Mouse (Mus musculus) small intestine, adult 2 months (tissue): ENCODE measurements around the gene Dock4. TPM values are rescaled to one million over a fixed set of nuclear protein-coding genes. Genes with fewer than 3 reads are reported as not detected.

ENCODE experiments used
- H3K27ac ChIP-seq: fragments of 200-500 bp; 2 replicates; pipeline ENCODE4 v1.5.1; 2012; ENCODE audit warnings: low read depth, low read length, control low read depth, inconsistent platforms; ENCODE audit not compliant: insufficient read depth
- H3K27me3 ChIP-seq: fragments of 200-500 bp; 2 replicates; pipeline ENCODE4 v1.6.1; 2012; ENCODE audit warnings: mild to moderate bottlenecking, moderate library complexity, low read length, inconsistent platforms; ENCODE audit not compliant: control insufficient read depth, insufficient read depth
- H3K36me3 ChIP-seq: fragments of 200-500 bp; 2 replicates; pipeline ENCODE4 v1.6.1; 2012; ENCODE audit warnings: mild to moderate bottlenecking, low read length, control low read depth, inconsistent platforms; ENCODE audit not compliant: control insufficient read depth, insufficient read depth
- H3K4me1 ChIP-seq: fragments of 200-500 bp; 2 replicates; pipeline ENCODE4 v1.6.1; 2012; ENCODE audit warnings: low read length, inconsistent platforms, mixed read lengths; ENCODE audit not compliant: control insufficient read depth, insufficient read depth, insufficient read length
- H3K4me3 ChIP-seq: fragments of 200-500 bp; 2 replicates; pipeline ENCODE4 v1.5.1; 2012; ENCODE audit warnings: low read depth, mild to moderate bottlenecking, control low read depth, inconsistent platforms, low read length, moderate library complexity
- CTCF ChIP-seq: fragments of 200-500 bp; IDR thresholded peaks from 2 replicates; pipeline ENCODE4 v1.5.1; 2012; ENCODE audit warnings: low read depth, mild to moderate bottlenecking, control low read depth, inconsistent platforms, low read length, moderate library complexity, mixed read lengths; ENCODE audit not compliant: insufficient replicate concordance, insufficient read length; ENCODE audit errors: extremely low read depth
- POLR2A ChIP-seq: fragments of 200-500 bp; IDR thresholded peaks from 2 replicates; pipeline ENCODE4 v1.6.1; 2012; ENCODE audit warnings: low read depth, mild to moderate bottlenecking, control low read depth, inconsistent platforms, low read length, moderate library complexity
- WGBS: fragments of 180-500 bp; shearing (Covaris S2); methylation state at CpG from one replicate; pipeline ENCODE4 v1.1.7; 2018; 5-methylcytosine and 5-hydroxymethylcytosine counted together
- polyA plus RNA-seq: library from polyadenylated mRNA; depleted of rRNA; stranded (reverse); fragments of >200 nt; gene quantifications from 2 replicates; pipeline ENCODE4 v1.2.3, GENCODE M21; 2012

Gene Dock4
- polyA plus RNA-seq, 1 experiment, result 0.94 TPM

GRCm38 (mm10) chr12:40704296-40704695, 258.5 kb downstream of the Dock4 start:
- H3K27ac ChIP-seq, result no peak overlapping the region
- H3K4me1 ChIP-seq, result no peaks in the 10 kb centered on the region
- no peak for TF ChIP-seq POLR2A
- no peak for TF ChIP-seq CTCF
- no peaks in the 10 kb centered on the region for H3K36me3 ChIP-seq
- WGBS, result 75% methylated on average over 5 of the region's 5 CpGs
- H3K27me3 ChIP-seq, result no peaks in the 10 kb centered on the region
- H3K4me3 ChIP-seq, result no peak overlapping the region

- no peaks in the 10 kb centered on the region for H3K36me3 ChIP-seq
- H3K4me1 ChIP-seq, result no peaks in the 10 kb centered on the region
- TF ChIP-seq CTCF (no peak), POLR2A (no peak)
- no peak overlapping the region for H3K4me3 ChIP-seq
- WGBS, result 81% methylated on average over 1 of the region's 1 CpGs
- H3K27ac ChIP-seq, result no peak overlapping the region
- no peaks in the 10 kb centered on the region for H3K27me3 ChIP-seq
These were observed 261.4 kb downstream of the Dock4 start for GRCm38 (mm10) chr12:40707108-40707507.

- Histone ChIP-seq H3K27ac (no peak overlapping the region), H3K36me3 (no peaks in the 10 kb centered on the region), H3K4me3 (no peak overlapping the region), H3K4me1 (no peaks in the 10 kb centered on the region), H3K27me3 (no peaks in the 10 kb centered on the region)
- TF ChIP-seq CTCF (no peak), POLR2A (no peak)
- WGBS, result 81% methylated on average over 2 of the region's 2 CpGs
These were observed 263.3 kb downstream of the Dock4 start for GRCm38 (mm10) chr12:40709094-40709493.

- no peak overlapping the region for H3K27ac ChIP-seq
- TF ChIP-seq POLR2A, result no peak
- no peak for TF ChIP-seq CTCF
- H3K36me3 ChIP-seq, result no peaks in the 10 kb centered on the region
- no peaks in the 10 kb centered on the region for H3K4me1 ChIP-seq
- no peak overlapping the region for H3K4me3 ChIP-seq
- WGBS, result 88% methylated on average over 3 of the region's 3 CpGs
- H3K27me3 ChIP-seq, result no peaks in the 10 kb centered on the region
These were observed 266.5 kb downstream of the Dock4 start for GRCm38 (mm10) chr12:40712235-40712634.

- H3K36me3 ChIP-seq, result no peaks in the 10 kb centered on the region
- TF ChIP-seq CTCF (no peak), POLR2A (no peak)
- no peak overlapping the region for H3K4me3 ChIP-seq
- no peak overlapping the region for H3K27ac ChIP-seq
- H3K27me3 ChIP-seq, result no peaks in the 10 kb centered on the region
- 70% methylated on average over 5 of the region's 5 CpGs for WGBS
- H3K4me1 ChIP-seq, result no peaks in the 10 kb centered on the region
These were observed 268.5 kb downstream of the Dock4 start for GRCm38 (mm10) chr12:40714288-40714687.

GRCm38 (mm10) chr12:40715174-40715573, 269.4 kb downstream of the Dock4 start:
- Histone ChIP-seq H3K27me3 (no peaks in the 10 kb centered on the region), H3K4me1 (no peaks in the 10 kb centered on the region), H3K4me3 (no peak overlapping the region), H3K36me3 (no peaks in the 10 kb centered on the region), H3K27ac (no peak overlapping the region)
- TF ChIP-seq POLR2A, result no peak
- no peak for TF ChIP-seq CTCF
- 84% methylated on average over 2 of the region's 2 CpGs for WGBS

GRCm38 (mm10) chr12:40728373-40728772, 282.6 kb downstream of the Dock4 start:
- no peaks in the 10 kb centered on the region for H3K4me1 ChIP-seq
- H3K27me3 ChIP-seq, result no peaks in the 10 kb centered on the region
- no peak overlapping the region for H3K27ac ChIP-seq
- no peak for TF ChIP-seq POLR2A
- TF ChIP-seq CTCF, result no peak
- no peaks in the 10 kb centered on the region for H3K36me3 ChIP-seq
- no peak overlapping the region for H3K4me3 ChIP-seq
- WGBS, result 80% methylated on average over 2 of the region's 2 CpGs

- no peaks in the 10 kb centered on the region for H3K27me3 ChIP-seq
- H3K27ac ChIP-seq, result no peak overlapping the region
- no peaks in the 10 kb centered on the region for H3K36me3 ChIP-seq
- TF ChIP-seq POLR2A (no peak), CTCF (no peak)
- no peak overlapping the region for H3K4me3 ChIP-seq
- 65% methylated on average over 3 of the region's 3 CpGs for WGBS
- H3K4me1 ChIP-seq, result no peaks in the 10 kb centered on the region
These were observed 285.0 kb downstream of the Dock4 start for GRCm38 (mm10) chr12:40730756-40731155.
